Mouse (Mus musculus) liver, embryonic 11.5 days (tissue): ENCODE data around the gene St8sia1. TPM values are rescaled to one million over a fixed set of nuclear protein-coding genes. Genes with fewer than 3 reads are reported as not detected.
A peak's percentile ranks its signal among the peaks of the same experiment; 100 is the strongest.

Source experiments
- ATAC-seq: fragments of 200-750 bp; cut with Nextera tagmentation; replicated peaks from 2 replicates; pipeline ENCODE4 v1.8.0; 2017; ENCODE audit warnings: moderate number of reproducible peaks, mild to moderate bottlenecking, moderate TSS enrichment, moderate library complexity; ENCODE audit not compliant: low FRiP score
- DNase-seq: peaks from one replicate; pipeline ENCODE4 v3.0.0-alpha.2; 2017; ENCODE audit warnings: low spot score
- H3K27ac ChIP-seq: fragments of 300-500 bp; sonication (generic); 2 replicates; pipeline ENCODE4 v1.5.1; 2014; ENCODE audit warnings: mild to moderate bottlenecking, low read depth, low read length, control low read depth
- H3K27me3 ChIP-seq: fragments of 300-500 bp; sonication (generic); replicated peaks from 2 replicates; pipeline ENCODE4 v1.6.1; 2014; ENCODE audit warnings: low read length, mixed read lengths; ENCODE audit not compliant: control insufficient read depth, insufficient read depth
- H3K36me3 ChIP-seq: fragments of 300-500 bp; sonication (generic); 2 replicates; pipeline ENCODE4 v1.6.1; 2014; ENCODE audit warnings: mild to moderate bottlenecking, low read length, moderate library complexity, mixed read lengths; ENCODE audit not compliant: control insufficient read depth, insufficient read depth
- H3K4me1 ChIP-seq: fragments of 300-500 bp; sonication (generic); replicated peaks from 2 replicates; pipeline ENCODE4 v1.6.1; 2014; ENCODE audit warnings: low read length, mixed read lengths; ENCODE audit not compliant: control insufficient read depth, insufficient read depth
- H3K4me2 ChIP-seq: fragments of 300-500 bp; sonication (generic); 2 replicates; pipeline ENCODE4 v1.6.1; 2014; ENCODE audit warnings: mild to moderate bottlenecking, control low read depth, moderate library complexity
- H3K4me3 ChIP-seq: fragments of 300-500 bp; sonication (generic); 2 replicates; pipeline ENCODE4 v1.5.1; 2014; ENCODE audit warnings: low read depth, low read length, control low read depth
- H3K9ac ChIP-seq: fragments of 300-500 bp; sonication (generic); 2 replicates; pipeline ENCODE4 v1.6.1; 2014; ENCODE audit warnings: low read depth, low read length, control low read depth
- H3K9me3 ChIP-seq: fragments of 300-500 bp; sonication (generic); 2 replicates; pipeline ENCODE4 v1.6.1; 2016; ENCODE audit warnings: low read length, inconsistent platforms, mixed read lengths; ENCODE audit not compliant: control insufficient read depth
- WGBS: fragments of 180-500 bp; shearing (Covaris S2); extraction: QIAGEN DNeasy Blood & Tissue Kit; methylation state at CpG from one replicate; pipeline ENCODE4 v1.1.7; 2014; 5-methylcytosine and 5-hydroxymethylcytosine counted together
- polyA plus RNA-seq: library from polyadenylated mRNA; unstranded; fragments of >200 nt; fragmentation: Nextera tagmentation; extraction: Ambion mirVana; gene quantifications from 2 replicates; pipeline ENCODE4 v1.2.1, GENCODE M21; 2014

The St8sia1 gene
- polyA plus RNA-seq, 1 experiment from 2014 or later = 2.1 TPM

GRCm38 (mm10) chr6:142893716-142894115 is 70.5 kb downstream of the St8sia1 start:
- Histone ChIP-seq H3K4me1 (peaks cover 6% of the 10 kb centered on the region), H3K9ac (no peak overlapping the region), H3K27ac (no peak overlapping the region), H3K4me3 (no peak overlapping the region), H3K27me3 (no peaks in the 10 kb centered on the region), H3K4me2 (no peak overlapping the region), H3K36me3 (no peaks in the 10 kb centered on the region), H3K9me3 (no peaks in the 10 kb centered on the region)
- WGBS = 75% methylated on average over 4 of the region's 4 CpGs
- DNase-seq (no peak), ATAC-seq (no peak)

DNA sequence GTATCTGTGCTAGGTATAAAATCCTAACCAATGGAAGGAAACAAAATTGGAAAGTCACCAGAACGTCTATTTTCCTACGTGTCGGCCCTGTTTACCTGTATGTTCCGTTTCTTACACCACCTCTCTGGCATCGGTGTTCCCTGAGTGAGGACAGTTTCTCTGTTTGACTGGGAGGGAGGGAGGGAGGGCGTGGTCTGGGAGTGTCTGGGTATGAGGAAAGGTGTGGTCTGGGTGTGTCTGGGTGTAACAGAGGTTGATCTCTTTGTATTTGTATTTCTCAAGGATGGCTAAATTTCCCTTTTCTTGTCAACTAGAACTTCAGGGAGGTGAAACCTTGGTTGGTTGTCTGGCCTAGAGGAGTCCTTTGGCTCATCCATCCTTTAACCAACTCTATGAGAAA is 73.9 kb downstream of the St8sia1 start:
- no peak overlapping the region for H3K9ac ChIP-seq
- H3K27me3 ChIP-seq = no peaks in the 10 kb centered on the region
- no peak overlapping the region for H3K27ac ChIP-seq
- H3K4me2 ChIP-seq = no peak overlapping the region
- no peaks in the 10 kb centered on the region for H3K36me3 ChIP-seq
- ATAC-seq = 0 out of 2 replicates have a peak, but pooled peaks have one; percentile 53
- H3K4me3 ChIP-seq = no peak overlapping the region
- 82% methylated on average over 6 of the region's 6 CpGs for WGBS
- H3K9me3 ChIP-seq = no peaks in the 10 kb centered on the region
- no peak for DNase-seq
- H3K4me1 ChIP-seq = peaks cover 6% of the 10 kb centered on the region

DNA sequence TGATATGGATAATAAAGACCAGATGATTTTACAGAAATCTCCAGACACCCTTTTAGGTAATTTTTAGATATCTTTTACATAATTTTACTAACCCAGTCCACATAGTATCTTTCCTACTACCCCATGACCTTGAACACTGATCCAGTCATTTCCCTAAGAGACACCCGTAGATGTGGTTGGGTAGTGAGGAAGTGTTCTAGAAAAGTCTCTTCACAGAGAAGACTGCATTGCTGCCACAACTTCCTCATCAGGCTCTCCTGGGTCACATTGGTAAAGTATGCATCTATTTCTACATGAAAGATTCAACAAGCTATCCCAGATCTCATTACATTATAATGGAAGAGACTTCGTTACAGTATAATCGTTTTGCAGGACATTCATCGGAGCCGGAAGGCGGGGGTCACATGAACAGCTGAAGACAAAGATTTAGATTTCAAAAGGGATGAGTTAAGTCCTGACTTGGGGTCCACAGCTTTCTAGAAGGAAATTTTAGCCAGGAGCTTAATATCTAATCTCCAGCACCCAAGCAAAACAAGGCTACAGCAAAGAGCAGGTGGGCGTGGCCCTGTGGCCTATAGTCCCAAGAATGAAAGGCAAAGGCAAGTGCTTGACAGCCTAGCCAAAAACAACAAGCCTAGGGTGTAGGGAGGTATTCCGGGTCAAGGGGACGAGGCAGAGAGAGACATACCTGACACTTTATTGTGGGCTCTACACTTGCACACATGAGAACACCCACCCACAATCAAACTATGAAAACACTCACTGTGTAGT is 75.1 kb downstream of the St8sia1 start:
- H3K27me3 ChIP-seq = no peaks in the 10 kb centered on the region
- no peak overlapping the region for H3K27ac ChIP-seq
- H3K4me3 ChIP-seq = no peak overlapping the region
- no peak overlapping the region for H3K4me2 ChIP-seq
- H3K4me1 ChIP-seq = peaks cover 7% of the 10 kb centered on the region
- DNase-seq (no peak), ATAC-seq (no peak)
- H3K9me3 ChIP-seq = no peaks in the 10 kb centered on the region
- H3K36me3 ChIP-seq = no peaks in the 10 kb centered on the region
- WGBS = 88% methylated on average over 9 of the region's 9 CpGs
- no peak overlapping the region for H3K9ac ChIP-seq

GRCm38 (mm10) chr6:142888346-142888745 is 75.9 kb downstream of the St8sia1 start:
- no peak overlapping the region for H3K4me3 ChIP-seq
- WGBS = 80% methylated on average over 6 of the region's 6 CpGs
- DNase-seq = no peak
- no peak for ATAC-seq
- no peaks in the 10 kb centered on the region for H3K36me3 ChIP-seq
- H3K27me3 ChIP-seq = no peaks in the 10 kb centered on the region
- H3K27ac ChIP-seq = no peak overlapping the region
- no peak overlapping the region for H3K4me2 ChIP-seq
- H3K9ac ChIP-seq = no peak overlapping the region
- H3K4me1 ChIP-seq = peaks cover 9% of the 10 kb centered on the region
- no peaks in the 10 kb centered on the region for H3K9me3 ChIP-seq

DNA sequence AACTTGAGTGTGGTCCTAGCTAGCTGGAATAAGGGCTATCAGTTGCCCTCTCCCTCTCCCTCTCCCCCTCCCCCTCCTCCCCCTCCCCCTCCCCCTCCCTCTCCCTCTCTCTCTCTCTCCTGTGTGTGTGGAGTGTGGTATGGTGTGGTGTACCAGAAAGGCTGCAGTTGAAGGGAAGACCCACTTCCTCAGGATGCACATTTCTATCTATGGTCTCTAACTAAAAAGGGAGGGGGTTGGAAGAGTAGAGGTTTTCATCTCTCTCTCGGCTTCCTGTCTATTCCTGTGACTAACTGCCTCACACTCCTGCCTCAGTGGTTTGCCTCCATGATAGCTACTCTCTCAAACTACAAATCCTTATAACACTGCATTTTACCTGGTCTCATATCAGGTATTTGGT is 76.9 kb downstream of the St8sia1 start:
- H3K4me1 ChIP-seq = peaks cover 9% of the 10 kb centered on the region
- no peaks in the 10 kb centered on the region for H3K9me3 ChIP-seq
- 38% methylated on average over 1 of the region's 1 CpGs for WGBS
- no peak overlapping the region for H3K4me3 ChIP-seq
- DNase-seq = no peak
- no peak overlapping the region for H3K27ac ChIP-seq
- H3K36me3 ChIP-seq = no peaks in the 10 kb centered on the region
- H3K9ac ChIP-seq = no peak overlapping the region
- no peaks in the 10 kb centered on the region for H3K27me3 ChIP-seq
- no peak overlapping the region for H3K4me2 ChIP-seq
- ATAC-seq = no peak

GRCm38 (mm10) chr6:142885364-142886154 is 78.7 kb downstream of the St8sia1 start:
- H3K9ac ChIP-seq = no peak overlapping the region
- no peaks in the 10 kb centered on the region for H3K9me3 ChIP-seq
- H3K4me3 ChIP-seq = no peak overlapping the region
- ATAC-seq (no peak), DNase-seq (no peak)
- no peak overlapping the region for H3K27ac ChIP-seq
- peaks cover 4% of the 10 kb centered on the region for H3K4me1 ChIP-seq
- no peak overlapping the region for H3K4me2 ChIP-seq
- WGBS = 77% methylated on average over 11 of the region's 11 CpGs
- H3K36me3 ChIP-seq = no peaks in the 10 kb centered on the region
- H3K27me3 ChIP-seq = no peaks in the 10 kb centered on the region

DNA sequence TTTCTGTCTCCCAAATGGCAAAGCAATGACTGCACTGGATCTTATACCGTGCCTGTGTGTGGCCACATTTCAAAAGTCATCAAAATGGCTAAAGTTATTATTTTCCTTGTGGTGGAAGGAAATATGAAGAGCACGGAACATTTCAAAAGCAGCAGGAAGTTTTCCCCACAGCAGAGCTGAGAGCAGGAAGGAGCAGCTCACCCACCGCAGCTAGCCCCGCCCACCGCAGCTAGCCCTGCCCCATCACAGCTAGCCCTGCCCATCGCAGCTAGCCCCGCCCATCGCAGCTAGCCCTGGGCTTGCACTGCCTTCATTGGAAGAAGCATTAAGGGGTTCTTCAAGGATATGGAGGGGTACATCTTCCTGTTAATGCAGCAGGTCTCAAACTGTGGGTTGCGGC is 80.1 kb downstream of the St8sia1 start:
- Histone ChIP-seq H3K4me1 (peaks cover 2% of the 10 kb centered on the region; the same call in 1 of the 2 replicates), H3K9me3 (no peaks in the 10 kb centered on the region), H3K27me3 (no peaks in the 10 kb centered on the region), H3K9ac (no peak overlapping the region), H3K36me3 (no peaks in the 10 kb centered on the region), H3K4me2 (no peak overlapping the region), H3K27ac (no peak overlapping the region), H3K4me3 (no peak overlapping the region)
- ATAC-seq = peak; percentile 82
- WGBS = 43% methylated on average over 9 of the region's 9 CpGs
- no peak for DNase-seq

- DNase-seq (no peak), ATAC-seq (no peak)
- Histone ChIP-seq H3K9ac (no peak overlapping the region), H3K4me2 (no peak overlapping the region), H3K27me3 (no peaks in the 10 kb centered on the region), H3K4me1 (peaks cover 6% of the 10 kb centered on the region), H3K4me3 (no peak overlapping the region), H3K27ac (no peak overlapping the region), H3K9me3 (no peaks in the 10 kb centered on the region), H3K36me3 (no peaks in the 10 kb centered on the region)
- 84% methylated on average over 8 of the region's 8 CpGs for WGBS
Measured at GRCm38 (mm10) chr6:142880849-142881470, 83.3 kb downstream of the St8sia1 start.
